Mouse (Mus musculus): Measurements from ENCODE around the gene Clstn1. TPM values are rescaled to one million over a fixed set of nuclear protein-coding genes. Genes with fewer than 3 reads are reported as not detected.

Clstn1 gene
- polyA plus RNA-seq, 1 experiment from 2014 or later = 56.1 TPM

GRCm38 (mm10) chr4:149569781-149570497, 16.3 kb upstream of the Clstn1 start:
- no peak overlapping the region for H3K27ac ChIP-seq
- H3K4me1 ChIP-seq = peaks cover 41% of the 10 kb centered on the region
- 0 out of 2 replicates have a peak, but pooled peaks cover 3% of the 10 kb centered on the region for H3K36me3 ChIP-seq
- H3K9ac ChIP-seq = no peak overlapping the region
- WGBS = 82% methylated on average over 6 of the region's 6 CpGs
- no peak overlapping the region for H3K4me3 ChIP-seq
- H3K9me3 ChIP-seq = no peaks in the 10 kb centered on the region
- H3K27me3 ChIP-seq = no peaks in the 10 kb centered on the region
- H3K4me2 ChIP-seq = no peak overlapping the region
- no peak for ATAC-seq (ENCODE audit: insufficient number of reproducible peaks, low FRiP score, low TSS enrichment, low read depth)

- Histone ChIP-seq H3K9me3 (no peaks in the 10 kb centered on the region), H3K4me2 (no peak overlapping the region)
- 62% methylated on average over 4 of the region's 4 CpGs for WGBS
These were observed 15.8 kb upstream of the Clstn1 start for GRCm38 (mm10) chr4:149570498-149570863.

DNA sequence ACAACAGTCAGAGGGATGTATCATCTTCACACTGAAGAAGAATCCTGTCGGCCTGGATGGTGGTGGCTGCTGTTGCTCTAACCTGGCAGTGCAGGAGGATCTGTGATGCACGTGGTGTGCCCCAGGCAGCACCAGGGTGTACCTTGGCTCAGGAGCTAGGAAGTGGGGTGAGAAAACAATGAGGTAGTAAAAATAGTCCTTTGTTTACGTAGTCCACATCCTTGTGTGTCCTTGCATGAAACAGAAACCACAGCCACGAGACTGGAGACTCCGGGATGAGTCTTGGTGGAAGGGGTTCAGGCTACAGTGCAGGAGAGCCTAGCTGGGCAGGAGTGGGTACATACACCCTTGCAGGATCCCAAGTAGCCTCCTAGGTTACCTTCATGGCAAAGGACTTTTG, 15.1 kb upstream of the Clstn1 start:
- H3K9me3 ChIP-seq = no peaks in the 10 kb centered on the region
- 71% methylated on average over 5 of the region's 5 CpGs for WGBS
- no peak overlapping the region for H3K9ac ChIP-seq
- no peak overlapping the region for H3K4me2 ChIP-seq
- no peak overlapping the region for H3K4me3 ChIP-seq
- H3K27ac ChIP-seq = peak overlapping the region; percentile 71
- 0 out of 2 replicates have a peak, but pooled peaks cover 2% of the 10 kb centered on the region for H3K27me3 ChIP-seq
- no peak for ATAC-seq (ENCODE audit: insufficient number of reproducible peaks, low FRiP score, low TSS enrichment, low read depth)
- H3K4me1 ChIP-seq = peaks cover 41% of the 10 kb centered on the region
- H3K36me3 ChIP-seq = 0 out of 2 replicates have a peak, but pooled peaks cover 3% of the 10 kb centered on the region

More at GRCm38 (mm10) chr4:149570498-149570863, 15.8 kb upstream of the Clstn1 start:
- Histone ChIP-seq H3K9ac (no peak overlapping the region), H3K27me3 (no peaks in the 10 kb centered on the region), H3K36me3 (0 out of 2 replicates have a peak, but pooled peaks cover 3% of the 10 kb centered on the region), H3K4me3 (no peak overlapping the region), H3K4me1 (peaks cover 39% of the 10 kb centered on the region), H3K27ac (no peak overlapping the region)
- ATAC-seq (ENCODE audit: insufficient number of reproducible peaks, low FRiP score, low TSS enrichment, low read depth) = no peak

GRCm38 (mm10) chr4:149571651-149572149, 14.6 kb upstream of the Clstn1 start:
- Histone ChIP-seq H3K27ac (peak overlapping the region; percentile 71), H3K4me2 (0 out of 2 replicates have a peak overlapping the region, but pooled peaks have one; percentile 10), H3K27me3 (0 out of 2 replicates have a peak, but pooled peaks cover 4% of the 10 kb centered on the region), H3K9ac (no peak overlapping the region), H3K4me1 (peaks cover 45% of the 10 kb centered on the region), H3K4me3 (no peak overlapping the region), H3K9me3 (no peaks in the 10 kb centered on the region), H3K36me3 (no peaks in the 10 kb centered on the region)
- 36% methylated on average over 8 of the region's 8 CpGs for WGBS
- ATAC-seq (ENCODE audit: insufficient number of reproducible peaks, low FRiP score, low TSS enrichment, low read depth) = peak; percentile 35; the same call in 1 of the 2 replicates

DNA sequence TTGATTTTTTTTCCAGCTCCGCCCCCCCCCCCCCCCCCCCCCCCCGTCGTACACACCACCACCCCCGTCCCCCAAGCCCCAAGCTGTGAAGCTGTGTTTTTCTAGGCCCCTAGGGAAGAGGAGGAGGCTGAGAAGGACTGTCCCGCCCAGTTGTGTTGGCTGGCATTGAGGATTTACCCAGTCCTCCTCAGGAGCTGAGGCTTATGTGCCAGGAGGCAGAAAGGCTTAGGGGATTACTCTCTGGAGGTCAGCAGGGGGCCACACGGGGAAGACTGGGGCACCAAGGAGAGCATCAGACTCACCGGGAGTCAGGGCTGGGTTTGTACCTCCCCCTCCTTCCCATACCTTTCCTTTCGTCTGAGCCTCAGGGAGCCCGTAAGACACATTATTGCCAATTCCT, 13.8 kb upstream of the Clstn1 start:
- no peaks in the 10 kb centered on the region for H3K36me3 ChIP-seq
- no peaks in the 10 kb centered on the region for H3K9me3 ChIP-seq
- H3K4me1 ChIP-seq = peaks cover 48% of the 10 kb centered on the region
- no peak overlapping the region for H3K4me2 ChIP-seq
- ATAC-seq (ENCODE audit: insufficient number of reproducible peaks, low FRiP score, low TSS enrichment, low read depth) = no peak
- H3K27ac ChIP-seq = peak overlapping the region; percentile 68
- H3K27me3 ChIP-seq = 0 out of 2 replicates have a peak, but pooled peaks cover 4% of the 10 kb centered on the region
- H3K9ac ChIP-seq = no peak overlapping the region
- WGBS = 23% methylated on average over 5 of the region's 9 CpGs
- H3K4me3 ChIP-seq = no peak overlapping the region

DNA sequence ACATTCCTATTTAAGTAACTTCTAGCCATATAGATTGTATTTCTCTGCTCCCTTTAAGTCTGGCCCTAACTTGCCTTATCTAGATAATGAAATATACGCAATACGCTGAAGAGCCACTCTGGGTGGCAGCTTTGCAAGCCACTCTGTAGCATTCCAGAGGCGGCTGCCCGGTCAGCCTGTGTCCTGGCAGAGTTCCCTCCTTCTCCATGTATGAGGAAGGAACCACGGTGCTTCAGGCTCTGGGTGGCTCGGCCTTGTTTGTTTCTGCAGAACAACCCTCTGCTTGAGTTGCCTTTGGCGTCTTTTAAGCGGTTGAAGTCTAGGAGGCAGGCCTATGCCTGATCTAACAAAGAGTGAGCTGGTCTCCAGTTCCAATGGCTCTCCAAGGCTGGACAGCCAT, 13.4 kb upstream of the Clstn1 start:
- peaks cover 44% of the 10 kb centered on the region for H3K4me1 ChIP-seq
- H3K4me3 ChIP-seq = no peak overlapping the region
- no peaks in the 10 kb centered on the region for H3K9me3 ChIP-seq
- 0 out of 2 replicates have a peak, but pooled peaks cover 4% of the 10 kb centered on the region for H3K27me3 ChIP-seq
- H3K27ac ChIP-seq = peak overlapping the region; percentile 68
- WGBS = 35% methylated on average over 8 of the region's 8 CpGs
- H3K4me2 ChIP-seq = no peak overlapping the region
- no peak overlapping the region for H3K9ac ChIP-seq
- no peak for ATAC-seq (ENCODE audit: insufficient number of reproducible peaks, low FRiP score, low TSS enrichment, low read depth)
- no peaks in the 10 kb centered on the region for H3K36me3 ChIP-seq

DNA sequence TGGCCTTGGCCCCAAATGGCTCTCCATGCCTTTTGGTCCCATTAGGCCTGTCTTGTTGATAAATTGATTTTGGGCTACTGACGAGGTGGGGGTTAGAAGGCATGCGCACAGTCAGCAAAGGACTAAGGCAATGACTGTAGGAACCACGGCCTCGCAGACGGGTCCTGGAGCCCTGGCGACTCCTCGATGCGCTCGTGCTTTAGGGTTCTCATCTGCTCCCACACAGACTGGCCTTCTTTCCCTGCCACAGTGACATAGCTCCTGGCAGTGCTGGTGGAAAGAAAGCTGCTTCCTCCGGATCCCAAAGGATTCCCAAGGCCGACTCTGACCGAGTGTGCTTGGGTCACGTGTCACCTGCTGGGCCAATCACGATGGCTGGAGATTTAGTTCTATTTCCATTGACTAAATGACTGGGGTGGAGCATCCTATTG, 11.9 kb upstream of the Clstn1 start:
- Histone ChIP-seq H3K4me1 (peaks cover 43% of the 10 kb centered on the region), H3K4me3 (no peak overlapping the region), H3K27ac (no peak overlapping the region), H3K36me3 (no peaks in the 10 kb centered on the region), H3K27me3 (peaks cover 9% of the 10 kb centered on the region; the same call in 1 of the 2 replicates), H3K9me3 (no peaks in the 10 kb centered on the region), H3K4me2 (no peak overlapping the region), H3K9ac (no peak overlapping the region)
- ATAC-seq (ENCODE audit: insufficient number of reproducible peaks, low FRiP score, low TSS enrichment, low read depth) = no peak
- WGBS = 74% methylated on average over 14 of the region's 14 CpGs

DNA sequence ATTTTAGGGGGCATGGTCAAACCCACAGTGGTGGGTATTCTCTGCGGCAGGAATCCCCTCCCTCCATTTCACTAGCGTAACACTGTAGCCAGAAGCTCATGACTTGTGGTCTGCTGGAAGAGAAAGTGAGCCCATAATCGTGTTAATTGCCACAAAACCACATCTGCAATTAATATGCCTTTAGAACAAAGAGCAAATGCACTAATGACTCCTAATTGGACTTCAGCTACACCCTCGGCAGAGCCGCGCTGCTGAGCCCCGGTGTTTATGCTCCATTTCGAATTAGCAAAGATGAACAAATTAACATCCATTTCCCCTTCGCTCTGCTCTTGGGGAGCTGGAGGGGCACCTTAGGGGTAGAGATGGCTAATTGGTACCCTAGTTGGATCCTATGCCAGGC, 10.2 kb upstream of the Clstn1 start:
- Histone ChIP-seq H3K27me3 (peaks cover 9% of the 10 kb centered on the region; the same call in 1 of the 2 replicates), H3K4me1 (peaks cover 37% of the 10 kb centered on the region)
- 55% methylated on average over 9 of the region's 9 CpGs for WGBS

DNA sequence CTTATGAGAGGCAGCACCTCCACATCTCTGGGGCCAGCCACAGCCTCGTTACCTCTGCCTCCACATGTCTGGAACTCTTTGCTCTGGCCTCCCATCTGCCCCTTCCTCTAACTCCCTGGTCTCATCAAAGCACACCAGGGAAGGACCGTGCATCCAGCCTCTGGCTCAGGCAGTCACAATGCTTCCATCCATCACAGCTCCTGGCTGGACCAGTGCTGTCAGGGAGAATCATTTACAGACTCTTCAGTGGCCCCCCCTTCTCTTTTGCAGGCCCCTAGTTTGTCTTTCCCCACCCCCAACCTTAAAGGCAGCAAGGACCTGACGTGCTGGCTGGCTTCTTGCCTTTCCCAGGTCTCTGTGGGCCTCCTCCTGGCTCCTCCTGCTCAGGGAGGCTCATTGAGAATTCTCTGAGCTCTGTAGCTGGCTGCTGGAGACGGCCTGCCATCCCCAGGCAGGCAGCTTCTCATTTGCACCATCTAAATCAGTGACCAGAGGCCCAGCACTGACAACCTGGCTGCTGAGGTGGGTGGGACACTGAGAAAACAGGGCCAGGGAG, 9.2 kb upstream of the Clstn1 start:
- H3K27ac ChIP-seq = no peak overlapping the region
- H3K27me3 ChIP-seq = peaks cover 9% of the 10 kb centered on the region; the same call in 1 of the 2 replicates
- no peak overlapping the region for H3K9ac ChIP-seq
- H3K9me3 ChIP-seq = no peaks in the 10 kb centered on the region
- H3K4me2 ChIP-seq = no peak overlapping the region
- peaks cover 27% of the 10 kb centered on the region for H3K4me1 ChIP-seq
- H3K36me3 ChIP-seq = no peaks in the 10 kb centered on the region
- ATAC-seq (ENCODE audit: insufficient number of reproducible peaks, low FRiP score, low TSS enrichment, low read depth) = no peak
- no peak overlapping the region for H3K4me3 ChIP-seq
- WGBS = 18% methylated on average over 4 of the region's 4 CpGs

More for the DNA sequence above, 10.2 kb upstream of the Clstn1 start:
- ATAC-seq (ENCODE audit: insufficient number of reproducible peaks, low FRiP score, low TSS enrichment, low read depth) = no peak
- H3K36me3 ChIP-seq = no peaks in the 10 kb centered on the region
- no peak overlapping the region for H3K27ac ChIP-seq
- H3K4me2 ChIP-seq = no peak overlapping the region
- H3K9me3 ChIP-seq = no peaks in the 10 kb centered on the region
- no peak overlapping the region for H3K9ac ChIP-seq
- no peak overlapping the region for H3K4me3 ChIP-seq

GRCm38 (mm10) chr4:149578085-149578681, 8.1 kb upstream of the Clstn1 start:
- peaks cover 9% of the 10 kb centered on the region; the same call in 1 of the 2 replicates for H3K27me3 ChIP-seq
- H3K9ac ChIP-seq = no peak overlapping the region
- 54% methylated on average over 13 of the region's 13 CpGs for WGBS
- no peaks in the 10 kb centered on the region for H3K9me3 ChIP-seq
- H3K36me3 ChIP-seq = no peaks in the 10 kb centered on the region
- no peak overlapping the region for H3K4me2 ChIP-seq
- peaks cover 16% of the 10 kb centered on the region for H3K4me1 ChIP-seq
- no peak overlapping the region for H3K27ac ChIP-seq
- ATAC-seq (ENCODE audit: insufficient number of reproducible peaks, low FRiP score, low TSS enrichment, low read depth) = no peak
- H3K4me3 ChIP-seq = no peak overlapping the region

DNA sequence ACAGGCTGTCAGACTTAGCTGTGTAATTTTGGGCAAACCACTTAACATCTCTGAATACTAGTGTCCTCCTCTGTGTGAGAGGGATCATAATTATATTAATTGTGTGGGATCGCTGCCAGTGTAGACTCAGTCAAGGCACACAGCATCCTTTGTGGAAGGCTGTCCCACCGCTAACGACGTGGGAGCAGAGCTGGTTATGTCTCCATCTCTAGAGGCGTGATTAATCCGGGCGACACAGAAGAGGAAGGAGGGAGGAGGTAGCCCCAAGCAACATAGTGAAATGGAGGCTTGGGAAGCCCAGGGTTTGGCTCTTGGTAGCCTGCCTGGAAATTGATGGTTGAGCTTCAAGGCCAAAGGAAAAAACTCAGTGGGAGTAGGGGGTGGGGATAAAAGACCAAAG, 7.4 kb upstream of the Clstn1 start:
- WGBS = 31% methylated on average over 7 of the region's 7 CpGs
- Histone ChIP-seq H3K9ac (no peak overlapping the region), H3K27me3 (peaks cover 9% of the 10 kb centered on the region; the same call in 1 of the 2 replicates), H3K9me3 (no peaks in the 10 kb centered on the region), H3K4me1 (peaks cover 16% of the 10 kb centered on the region), H3K4me2 (no peak overlapping the region), H3K27ac (no peak overlapping the region), H3K4me3 (no peak overlapping the region), H3K36me3 (no peaks in the 10 kb centered on the region)
- ATAC-seq (ENCODE audit: insufficient number of reproducible peaks, low FRiP score, low TSS enrichment, low read depth) = no peak

DNA sequence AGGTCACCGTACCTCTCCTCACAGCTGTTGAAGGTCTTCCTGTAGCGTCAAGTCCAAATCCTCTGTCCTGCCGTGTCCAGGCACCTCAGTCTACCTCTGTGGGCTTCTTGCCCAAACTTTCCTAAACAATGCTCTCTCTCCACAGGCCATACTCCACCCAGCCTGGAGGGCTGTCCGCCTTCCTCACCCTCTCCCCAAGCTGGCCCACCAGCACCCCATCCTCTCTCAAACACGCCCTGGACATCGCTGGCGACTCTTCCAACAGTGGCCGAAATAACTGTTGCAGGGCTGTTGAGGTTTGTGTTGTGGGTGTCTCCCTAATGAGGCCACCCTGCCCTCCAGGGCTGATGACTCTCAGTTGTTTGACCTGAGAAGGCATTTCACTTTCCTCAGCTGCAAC, 1.0 kb upstream of the Clstn1 start:
- 78% methylated on average over 8 of the region's 8 CpGs for WGBS

More for the DNA sequence above, 1.0 kb upstream of the Clstn1 start:
- Histone ChIP-seq H3K9ac (no peak overlapping the region), H3K4me3 (0 out of 2 replicates have a peak overlapping the region, but pooled peaks have one; percentile 85), H3K4me1 (peaks cover 18% of the 10 kb centered on the region), H3K9me3 (no peaks in the 10 kb centered on the region), H3K4me2 (no peak overlapping the region), H3K36me3 (no peaks in the 10 kb centered on the region), H3K27me3 (peaks cover 29% of the 10 kb centered on the region), H3K27ac (no peak overlapping the region)
- ATAC-seq (ENCODE audit: insufficient number of reproducible peaks, low FRiP score, low TSS enrichment, low read depth) = no peak
